Mouse (Mus musculus): ENCODE data around the gene Dpp10. TPM values are rescaled to one million over a fixed set of nuclear protein-coding genes. Genes with fewer than 3 reads are reported as not detected.

Gene Dpp10
- polyA plus RNA-seq, 1 experiment from 2014 or later, result 0.34 TPM

GRCm38 (mm10) chr1:123927278-123928002 is 117.9 kb downstream of the Dpp10 start:
- Histone ChIP-seq H3K27ac (ENCODE audit: low read depth, low read length) (no peak overlapping the region), H3K27me3 (ENCODE audit: control insufficient read depth, insufficient read depth, low read length) (no peaks in the 10 kb centered on the region), H3K36me3 (ENCODE audit: control insufficient read depth, insufficient read depth, low read length) (no peaks in the 10 kb centered on the region), H3K9ac (ENCODE audit: low read length) (no peak overlapping the region), H3K9me3 (ENCODE audit: control insufficient read depth, low read length) (no peaks in the 10 kb centered on the region), H3K4me3 (ENCODE audit: low read depth, low read length) (no peak overlapping the region), H3K4me1 (ENCODE audit: control insufficient read depth, insufficient read depth, low read length) (no peaks in the 10 kb centered on the region), H3K4me2 (no peak overlapping the region)
- peak; percentile 30; the same call in 1 of the 2 replicates for ATAC-seq (ENCODE audit: low FRiP score)
- no peak for DNase-seq (ENCODE audit: low spot score, missing footprints)

- WGBS, result 79% methylated on average over 1 of the region's 1 CpGs
- Histone ChIP-seq H3K9ac (ENCODE audit: low read length) (no peak overlapping the region), H3K27me3 (ENCODE audit: control insufficient read depth, insufficient read depth, low read length) (no peaks in the 10 kb centered on the region), H3K27ac (ENCODE audit: low read depth, low read length) (no peak overlapping the region), H3K4me3 (ENCODE audit: low read depth, low read length) (no peak overlapping the region), H3K9me3 (ENCODE audit: control insufficient read depth, low read length) (no peaks in the 10 kb centered on the region), H3K36me3 (ENCODE audit: control insufficient read depth, insufficient read depth, low read length) (no peaks in the 10 kb centered on the region), H3K4me2 (no peak overlapping the region), H3K4me1 (ENCODE audit: control insufficient read depth, insufficient read depth, low read length) (no peaks in the 10 kb centered on the region)
- no peak for DNase-seq (ENCODE audit: low spot score, missing footprints)
- no peak for ATAC-seq (ENCODE audit: low FRiP score)
Measured at GRCm38 (mm10) chr1:123924905-123925304, 120.5 kb downstream of the Dpp10 start.

GRCm38 (mm10) chr1:123923907-123924306 is 121.5 kb downstream of the Dpp10 start:
- 91% methylated on average over 2 of the region's 2 CpGs for WGBS
- Histone ChIP-seq H3K4me2 (no peak overlapping the region), H3K27ac (ENCODE audit: low read depth, low read length) (no peak overlapping the region), H3K27me3 (ENCODE audit: control insufficient read depth, insufficient read depth, low read length) (no peaks in the 10 kb centered on the region), H3K36me3 (ENCODE audit: control insufficient read depth, insufficient read depth, low read length) (no peaks in the 10 kb centered on the region), H3K4me1 (ENCODE audit: control insufficient read depth, insufficient read depth, low read length) (no peaks in the 10 kb centered on the region), H3K4me3 (ENCODE audit: low read depth, low read length) (no peak overlapping the region), H3K9ac (ENCODE audit: low read length) (no peak overlapping the region), H3K9me3 (ENCODE audit: control insufficient read depth, low read length) (no peaks in the 10 kb centered on the region)
- DNase-seq (ENCODE audit: low spot score, missing footprints) (no peak), ATAC-seq (ENCODE audit: low FRiP score) (no peak)

- DNase-seq (ENCODE audit: low spot score, missing footprints), result no peak
- Histone ChIP-seq H3K27me3 (ENCODE audit: control insufficient read depth, insufficient read depth, low read length) (no peaks in the 10 kb centered on the region), H3K9ac (ENCODE audit: low read length) (no peak overlapping the region), H3K9me3 (ENCODE audit: control insufficient read depth, low read length) (no peaks in the 10 kb centered on the region), H3K36me3 (ENCODE audit: control insufficient read depth, insufficient read depth, low read length) (no peaks in the 10 kb centered on the region), H3K27ac (ENCODE audit: low read depth, low read length) (no peak overlapping the region), H3K4me1 (ENCODE audit: control insufficient read depth, insufficient read depth, low read length) (no peaks in the 10 kb centered on the region), H3K4me2 (no peak overlapping the region), H3K4me3 (ENCODE audit: low read depth, low read length) (no peak overlapping the region)
- 91% methylated on average over 1 of the region's 1 CpGs for WGBS
- ATAC-seq (ENCODE audit: low FRiP score), result no peak
Measured at GRCm38 (mm10) chr1:123919606-123920005, 125.8 kb downstream of the Dpp10 start.

GRCm38 (mm10) chr1:123902628-123903027 is 142.7 kb downstream of the Dpp10 start:
- ATAC-seq (ENCODE audit: low FRiP score), result no peak
- Histone ChIP-seq H3K36me3 (ENCODE audit: control insufficient read depth, insufficient read depth, low read length) (no peaks in the 10 kb centered on the region), H3K4me1 (ENCODE audit: control insufficient read depth, insufficient read depth, low read length) (no peaks in the 10 kb centered on the region), H3K4me3 (ENCODE audit: low read depth, low read length) (no peak overlapping the region), H3K9me3 (ENCODE audit: control insufficient read depth, low read length) (no peaks in the 10 kb centered on the region), H3K27ac (ENCODE audit: low read depth, low read length) (no peak overlapping the region), H3K9ac (ENCODE audit: low read length) (no peak overlapping the region), H3K27me3 (ENCODE audit: control insufficient read depth, insufficient read depth, low read length) (no peaks in the 10 kb centered on the region), H3K4me2 (no peak overlapping the region)
- DNase-seq (ENCODE audit: low spot score, missing footprints), result no peak
- 84% methylated on average over 5 of the region's 5 CpGs for WGBS

GRCm38 (mm10) chr1:123901218-123901617 is 144.1 kb downstream of the Dpp10 start:
- Histone ChIP-seq H3K4me2 (no peak overlapping the region), H3K9me3 (ENCODE audit: control insufficient read depth, low read length) (no peaks in the 10 kb centered on the region), H3K27ac (ENCODE audit: low read depth, low read length) (no peak overlapping the region), H3K4me1 (ENCODE audit: control insufficient read depth, insufficient read depth, low read length) (no peaks in the 10 kb centered on the region), H3K4me3 (ENCODE audit: low read depth, low read length) (no peak overlapping the region), H3K27me3 (ENCODE audit: control insufficient read depth, insufficient read depth, low read length) (no peaks in the 10 kb centered on the region), H3K36me3 (ENCODE audit: control insufficient read depth, insufficient read depth, low read length) (no peaks in the 10 kb centered on the region), H3K9ac (ENCODE audit: low read length) (no peak overlapping the region)
- no peak for DNase-seq (ENCODE audit: low spot score, missing footprints)
- ATAC-seq (ENCODE audit: low FRiP score), result no peak
- 81% methylated on average over 4 of the region's 4 CpGs for WGBS

GRCm38 (mm10) chr1:123887243-123887642 is 158.1 kb downstream of the Dpp10 start:
- Histone ChIP-seq H3K4me2 (no peak overlapping the region), H3K36me3 (ENCODE audit: control insufficient read depth, insufficient read depth, low read length) (no peaks in the 10 kb centered on the region), H3K9ac (ENCODE audit: low read length) (no peak overlapping the region), H3K27me3 (ENCODE audit: control insufficient read depth, insufficient read depth, low read length) (no peaks in the 10 kb centered on the region), H3K27ac (ENCODE audit: low read depth, low read length) (no peak overlapping the region), H3K9me3 (ENCODE audit: control insufficient read depth, low read length) (no peaks in the 10 kb centered on the region), H3K4me3 (ENCODE audit: low read depth, low read length) (no peak overlapping the region), H3K4me1 (ENCODE audit: control insufficient read depth, insufficient read depth, low read length) (no peaks in the 10 kb centered on the region)
- WGBS, result 74% methylated on average over 1 of the region's 1 CpGs
- ATAC-seq (ENCODE audit: low FRiP score), result no peak
- no peak for DNase-seq (ENCODE audit: low spot score, missing footprints)

GRCm38 (mm10) chr1:123846881-123847280 is 198.5 kb downstream of the Dpp10 start:
- H3K9me3 ChIP-seq (ENCODE audit: control insufficient read depth, low read length), result no peaks in the 10 kb centered on the region
- DNase-seq (ENCODE audit: low spot score, missing footprints), result no peak
- no peak overlapping the region for H3K4me3 ChIP-seq (ENCODE audit: low read depth, low read length)
- ATAC-seq (ENCODE audit: low FRiP score), result no peak
- H3K9ac ChIP-seq (ENCODE audit: low read length), result no peak overlapping the region
- no peak overlapping the region for H3K4me2 ChIP-seq
- H3K36me3 ChIP-seq (ENCODE audit: control insufficient read depth, insufficient read depth, low read length), result no peaks in the 10 kb centered on the region
- H3K27me3 ChIP-seq (ENCODE audit: control insufficient read depth, insufficient read depth, low read length), result no peaks in the 10 kb centered on the region
- no peak overlapping the region for H3K27ac ChIP-seq (ENCODE audit: low read depth, low read length)
- no peaks in the 10 kb centered on the region for H3K4me1 ChIP-seq (ENCODE audit: control insufficient read depth, insufficient read depth, low read length)
- 91% methylated on average over 3 of the region's 3 CpGs for WGBS

GRCm38 (mm10) chr1:123801206-123801605 is 244.2 kb downstream of the Dpp10 start:
- DNase-seq (ENCODE audit: low spot score, missing footprints) (no peak), ATAC-seq (ENCODE audit: low FRiP score) (no peak)
- H3K36me3 ChIP-seq (ENCODE audit: control insufficient read depth, insufficient read depth, low read length), result no peaks in the 10 kb centered on the region
- H3K4me1 ChIP-seq (ENCODE audit: control insufficient read depth, insufficient read depth, low read length), result no peaks in the 10 kb centered on the region
- no peak overlapping the region for H3K27ac ChIP-seq (ENCODE audit: low read depth, low read length)
- no peak overlapping the region for H3K9ac ChIP-seq (ENCODE audit: low read length)
- H3K4me3 ChIP-seq (ENCODE audit: low read depth, low read length), result no peak overlapping the region
- no peaks in the 10 kb centered on the region for H3K27me3 ChIP-seq (ENCODE audit: control insufficient read depth, insufficient read depth, low read length)
- no peaks in the 10 kb centered on the region for H3K9me3 ChIP-seq (ENCODE audit: control insufficient read depth, low read length)
- H3K4me2 ChIP-seq, result no peak overlapping the region
- WGBS, result 10% methylated on average over 1 of the region's 1 CpGs

Data from midbrain, embryonic 11.5 days (tissue).